1 mouse cellular context compared by ENCODE assay signal in the genomic region with DNA sequence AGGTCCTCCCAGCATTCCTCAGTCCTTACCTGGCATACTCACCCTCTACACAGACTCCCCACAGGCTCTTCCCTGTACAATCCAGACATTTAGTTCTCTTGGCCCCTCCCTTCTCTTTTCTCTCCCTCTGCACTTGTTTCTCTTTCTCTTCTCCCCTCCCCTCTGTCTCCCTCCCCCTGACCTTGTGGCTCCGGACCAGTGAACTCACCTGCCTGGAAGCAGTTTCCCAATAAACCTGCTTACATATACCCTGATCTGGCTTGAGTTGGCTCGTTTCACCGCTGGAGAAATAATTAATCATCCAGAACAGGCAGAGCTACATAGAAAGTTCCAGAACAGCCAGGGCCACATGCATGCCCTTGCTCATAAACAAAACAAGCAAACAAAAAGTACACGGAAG.
TF ChIP-seq lines count a peak whose summit lies in the region.

No protein-coding gene starts in this region.

TF ChIP-seq in ES-E14, 5 proteins besides CTCF, POLR2A, EP300 and RAD21:
- no peak for TF ChIP-seq MAFK (IDR thresholded peaks at IDR 0.05; ENCODE audit: insufficient read depth, low read depth, low read length)
- TF ChIP-seq HCFC1 (IDR thresholded peaks at IDR 0.05; ENCODE audit: borderline replicate concordance, insufficient read depth, low read length), result no peak
- no peak for TF ChIP-seq ZNF384 (IDR thresholded peaks at IDR 0.05; ENCODE audit: low read depth, low read length)
- no peak for TF ChIP-seq CHD2 (IDR thresholded peaks at IDR 0.05; ENCODE audit: low read depth, low read length)
- TF ChIP-seq ZC3H11A (IDR thresholded peaks at IDR 0.05; ENCODE audit: borderline replicate concordance, low read depth, low read length), result no peak
